Mouse (Mus musculus) kidney, adult 2 months (tissue): ENCODE measurements around the gene Gm14403.

ENCODE experiments used
- CTCF ChIP-seq: fragments of 200-500 bp; conservative IDR thresholded peaks from 2 replicates; pipeline ENCODE4 v1.5.1; 2011; ENCODE audit warnings: low read depth, mild to moderate bottlenecking, control low read depth, low read length, moderate library complexity, mixed read lengths; ENCODE audit not compliant: insufficient read depth, insufficient read length
- POLR2A ChIP-seq: fragments of 200-500 bp; IDR thresholded peaks from one replicate; pipeline ENCODE4 v1.6.1; 2011; ENCODE audit warnings: low read depth, low read length, control low read depth

GRCm38 (mm10) chr2:177523061-177523460 is 25.0 kb downstream of the Gm14403 start:
- no peak for TF ChIP-seq CTCF
- TF ChIP-seq POLR2A = no peak
